Mouse (Mus musculus): ENCODE results near the gene Rprd2.
"Not testable (repeated sequence)": the region's sequence is repeated elsewhere in the genome, so short reads cannot be mapped to it uniquely, and the experiment has no call there.

The Rprd2 gene

DNA sequence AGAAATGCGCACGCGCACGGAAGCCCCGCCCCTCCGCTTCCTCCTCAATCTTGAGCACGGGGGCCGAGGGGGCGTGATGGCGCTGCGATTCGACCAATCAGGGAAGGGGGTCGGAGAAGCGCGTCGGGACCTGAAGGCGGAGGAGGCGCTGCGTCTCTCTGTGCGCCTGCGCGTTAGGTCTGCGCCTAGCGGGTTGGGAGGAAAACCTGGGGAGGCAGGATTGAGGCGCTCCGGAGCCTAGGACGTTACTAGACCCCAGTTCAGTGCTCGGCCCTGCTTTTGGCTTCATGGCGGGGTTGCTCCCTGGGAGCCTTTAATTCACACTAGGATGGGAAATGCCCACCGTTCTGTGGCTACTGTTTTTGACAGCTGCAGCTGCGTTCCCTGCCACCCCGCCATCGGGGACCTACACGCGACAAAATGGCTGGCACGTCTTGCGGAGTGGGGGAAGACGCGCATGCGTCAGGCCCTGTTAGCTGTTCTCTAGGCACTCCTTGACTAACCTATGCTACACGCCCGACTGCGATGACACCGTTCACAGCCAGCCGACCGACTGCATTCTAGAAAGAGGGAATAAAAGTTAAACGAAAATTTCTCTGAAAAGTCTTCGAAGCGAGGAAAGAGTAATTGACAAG lies 805 bp upstream of the Rprd2 start:
- peak; percentile 96 for ATAC-seq (ENCODE audit: insufficient number of reproducible peaks, low FRiP score, low TSS enrichment)

DNA sequence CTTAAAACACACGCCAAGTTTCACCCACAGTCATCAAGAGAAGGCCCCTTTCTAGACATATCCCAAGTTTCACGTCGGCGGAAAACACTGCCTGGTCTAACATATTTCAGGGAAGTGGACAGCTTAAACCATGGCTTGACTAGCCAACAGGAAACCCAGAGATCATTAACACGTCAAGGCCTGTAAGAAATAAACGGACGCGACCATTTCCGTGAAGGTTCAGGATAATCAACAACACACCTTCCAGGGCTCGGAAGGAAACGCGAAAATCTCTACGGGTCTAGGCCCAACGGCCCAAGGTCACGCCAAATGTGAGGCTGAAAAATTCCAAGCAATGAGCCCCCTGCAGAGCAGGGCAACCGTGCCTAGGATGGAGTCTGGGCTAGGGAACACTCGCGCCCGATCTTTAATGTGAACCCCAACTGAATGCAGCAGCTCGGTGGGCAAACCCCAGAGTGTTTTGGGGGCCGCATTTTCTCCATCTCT lies 594 bp downstream of the Rprd2 start:
- ATAC-seq (ENCODE audit: insufficient number of reproducible peaks, low FRiP score, low TSS enrichment), result 0 out of 2 replicates have a peak, but pooled peaks have one; percentile 3

DNA sequence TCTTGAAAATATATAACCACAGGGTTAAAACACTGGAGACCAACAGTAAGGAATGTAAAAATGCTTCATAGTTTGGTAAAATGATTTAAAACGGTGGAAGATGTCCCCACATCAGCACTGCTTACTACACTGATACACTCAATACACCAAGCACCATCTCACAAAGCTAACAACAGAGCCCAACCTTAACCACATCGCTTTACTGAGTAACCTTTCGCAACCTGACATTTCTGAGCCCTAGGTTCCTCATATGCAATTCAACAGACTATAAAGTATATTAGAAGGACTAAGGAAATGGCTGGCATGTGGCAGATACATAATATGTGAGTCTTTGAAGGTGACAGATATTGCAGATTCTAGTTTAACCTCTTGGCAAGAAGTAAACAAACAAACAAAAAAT lies 2.0 kb downstream of the Rprd2 start:
- no peak for ATAC-seq (ENCODE audit: insufficient number of reproducible peaks, low FRiP score, low TSS enrichment)

- ATAC-seq (ENCODE audit: insufficient number of reproducible peaks, low FRiP score, low TSS enrichment), result no peak
Observed at GRCm38 (mm10) chr3:95808384-95808783, 10.3 kb downstream of the Rprd2 start.

DNA sequence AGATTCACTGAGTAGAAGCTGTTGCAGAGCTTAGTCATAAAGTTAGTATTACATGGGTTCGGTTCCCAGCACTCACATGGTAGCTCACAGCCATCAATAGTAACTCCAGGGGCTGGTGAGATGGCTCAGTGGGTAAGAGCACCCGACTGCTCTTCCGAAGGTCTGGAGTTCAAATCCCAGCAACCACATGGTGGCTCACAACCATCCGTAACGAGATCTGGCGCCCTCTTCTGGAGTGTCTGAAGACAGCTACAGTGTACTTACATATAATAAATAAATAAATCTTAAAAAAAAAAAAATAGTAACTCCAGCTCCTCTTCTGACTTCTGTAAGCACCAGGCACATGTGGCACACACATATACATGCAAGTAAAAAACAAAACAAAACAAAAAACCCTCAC lies 11.0 kb downstream of the Rprd2 start:
- ATAC-seq (ENCODE audit: insufficient number of reproducible peaks, low FRiP score, low TSS enrichment), result not testable (repeated sequence)

DNA sequence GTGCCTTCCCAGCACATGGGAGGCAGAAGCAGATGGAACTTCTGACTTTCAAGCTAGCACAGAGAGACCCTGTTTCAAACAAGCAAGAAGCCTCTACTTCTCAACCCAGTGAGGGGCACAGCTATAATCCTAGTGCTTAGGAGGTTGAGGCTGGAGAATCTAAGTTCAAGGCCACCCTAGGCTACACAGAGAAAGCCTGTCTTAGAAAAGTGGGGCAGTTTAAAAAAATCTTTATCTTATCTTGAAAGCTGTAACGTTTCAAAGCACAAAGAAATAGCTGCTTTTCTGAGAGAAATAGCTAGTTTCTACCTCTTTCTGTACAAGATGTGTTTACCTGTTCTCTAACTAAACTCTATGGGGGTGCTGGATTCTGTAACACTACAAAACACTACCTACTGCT lies 12.0 kb downstream of the Rprd2 start:
- no peak for ATAC-seq (ENCODE audit: insufficient number of reproducible peaks, low FRiP score, low TSS enrichment)

DNA sequence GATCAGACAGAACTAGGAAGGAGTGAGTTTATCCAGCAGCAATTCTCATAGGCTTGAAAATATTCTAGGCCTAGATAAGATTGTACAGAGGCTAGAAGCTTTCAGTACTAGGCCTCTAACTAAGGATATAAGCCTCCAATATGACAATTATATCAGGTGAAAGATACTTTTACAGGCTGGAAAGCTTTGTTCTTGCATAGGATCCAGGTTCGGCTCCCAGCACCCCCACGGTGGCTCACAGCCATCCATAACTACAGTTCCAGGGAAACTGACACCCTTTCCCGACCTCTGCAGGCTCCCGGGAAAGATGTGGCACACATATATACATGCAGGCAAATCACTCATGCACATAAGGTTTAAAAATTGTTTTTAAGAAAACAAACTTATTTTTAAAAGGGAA lies 14.8 kb downstream of the Rprd2 start:
- ATAC-seq (ENCODE audit: insufficient number of reproducible peaks, low FRiP score, low TSS enrichment), result no peak

DNA sequence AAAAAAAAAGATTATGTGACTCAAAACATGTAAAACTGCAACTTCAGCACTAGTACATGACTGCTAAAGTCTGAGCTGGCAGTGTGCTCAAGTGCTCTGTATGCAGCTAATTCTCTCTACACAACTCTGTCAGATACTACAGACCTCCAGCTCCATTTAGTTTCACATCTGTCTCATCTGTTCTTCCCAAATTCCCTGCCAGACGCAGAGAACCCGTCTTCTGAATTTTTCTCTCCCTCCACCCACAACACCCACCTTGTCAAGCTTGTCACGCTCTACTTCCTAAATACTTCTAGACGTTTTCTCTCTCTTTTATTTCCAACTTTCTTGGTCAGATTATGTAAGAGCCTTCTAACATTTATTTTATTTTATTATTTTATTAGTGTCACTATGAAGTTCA lies 19.9 kb downstream of the Rprd2 start:
- ATAC-seq (ENCODE audit: insufficient number of reproducible peaks, low FRiP score, low TSS enrichment), result no peak

GRCm38 (mm10) chr3:95794299-95794698 lies 24.4 kb downstream of the Rprd2 start:
- no peak for ATAC-seq (ENCODE audit: insufficient number of reproducible peaks, low FRiP score, low TSS enrichment)

DNA sequence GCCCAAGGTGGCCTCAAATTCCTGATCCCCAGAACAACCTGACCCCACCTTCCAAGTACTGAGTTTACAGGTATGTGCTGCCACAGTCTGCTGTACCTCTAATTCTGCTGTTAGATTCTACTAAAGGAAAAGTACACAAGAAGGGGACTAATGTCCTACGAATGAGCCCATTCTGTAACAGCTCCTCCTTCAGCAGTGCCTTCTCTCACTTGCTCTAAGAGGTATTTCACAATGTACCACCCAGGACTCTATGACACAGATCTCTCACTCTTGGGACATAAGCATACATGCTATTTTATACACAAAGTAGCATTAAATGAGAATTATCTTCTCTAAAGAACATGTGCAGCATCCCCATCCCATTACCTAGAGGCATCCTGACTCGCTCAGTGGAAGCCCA lies 25.0 kb downstream of the Rprd2 start:
- no peak for ATAC-seq (ENCODE audit: insufficient number of reproducible peaks, low FRiP score, low TSS enrichment)

- ATAC-seq (ENCODE audit: insufficient number of reproducible peaks, low FRiP score, low TSS enrichment), result no peak
Observed at GRCm38 (mm10) chr3:95785501-95785900, 33.2 kb downstream of the Rprd2 start.

- ATAC-seq (ENCODE audit: insufficient number of reproducible peaks, low FRiP score, low TSS enrichment), result no peak
Observed at GRCm38 (mm10) chr3:95771985-95772384, 46.7 kb downstream of the Rprd2 start.

- ATAC-seq (ENCODE audit: insufficient number of reproducible peaks, low FRiP score, low TSS enrichment), result no peak
Observed at GRCm38 (mm10) chr3:95765534-95765933, 53.1 kb downstream of the Rprd2 start.

DNA sequence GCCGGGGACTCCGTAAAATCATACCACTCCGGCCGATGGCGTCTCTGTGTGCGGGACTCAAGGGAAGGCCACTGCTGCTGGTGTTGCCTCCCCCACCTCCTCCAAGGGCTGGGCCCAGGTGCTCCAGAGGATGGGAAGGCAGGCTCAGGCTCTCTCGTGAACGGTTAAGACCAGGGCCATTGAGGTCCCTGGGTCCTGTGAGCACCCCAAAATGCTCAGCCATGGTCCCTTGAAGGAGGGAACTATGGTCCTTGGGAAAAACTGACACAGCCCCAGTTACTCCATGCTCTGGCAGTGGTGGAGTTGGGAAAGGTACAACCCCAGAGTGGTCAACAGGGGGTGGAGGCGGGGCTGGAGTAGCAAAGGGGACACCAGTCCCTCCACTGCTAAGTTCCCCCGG lies 54.9 kb downstream of the Rprd2 start:
- ATAC-seq (ENCODE audit: insufficient number of reproducible peaks, low FRiP score, low TSS enrichment), result no peak

- ATAC-seq (ENCODE audit: insufficient number of reproducible peaks, low FRiP score, low TSS enrichment), result no peak
Observed at GRCm38 (mm10) chr3:95762961-95763360, 55.7 kb downstream of the Rprd2 start.

DNA sequence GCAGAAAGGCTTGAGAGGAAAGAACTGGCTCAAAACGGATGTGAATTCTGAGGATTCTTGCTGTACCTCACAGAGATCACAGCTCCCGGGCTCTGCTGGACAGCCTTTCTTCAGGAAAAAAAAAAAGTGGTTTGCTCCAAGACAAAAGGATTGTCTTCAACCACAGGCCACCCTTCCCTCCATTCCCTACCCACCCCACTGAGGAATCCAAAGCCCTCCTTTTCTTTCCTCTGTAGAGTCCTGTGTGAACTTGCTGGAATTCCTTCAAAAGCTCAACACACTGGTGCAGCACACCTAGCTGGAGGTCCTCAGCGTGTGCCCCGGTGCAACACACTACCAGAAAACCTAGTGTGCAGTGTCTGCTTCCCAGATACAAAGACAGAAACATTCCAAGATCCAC lies 56.9 kb downstream of the Rprd2 start:
- ATAC-seq (ENCODE audit: insufficient number of reproducible peaks, low FRiP score, low TSS enrichment), result no peak

- ATAC-seq (ENCODE audit: insufficient number of reproducible peaks, low FRiP score, low TSS enrichment), result no peak
Observed at GRCm38 (mm10) chr3:95760656-95761055, 58.0 kb downstream of the Rprd2 start.

- no peak for ATAC-seq (ENCODE audit: insufficient number of reproducible peaks, low FRiP score, low TSS enrichment)
Observed at GRCm38 (mm10) chr3:95760106-95760505, 58.6 kb downstream of the Rprd2 start, which contains the start of gene Tars2. TSS of gene Tars2 (minus strand) at chr3:95760206.

GRCm38 (mm10) chr3:95758467-95759218 lies 60.0 kb downstream of the Rprd2 start:
- no peak for ATAC-seq (ENCODE audit: insufficient number of reproducible peaks, low FRiP score, low TSS enrichment)

DNA sequence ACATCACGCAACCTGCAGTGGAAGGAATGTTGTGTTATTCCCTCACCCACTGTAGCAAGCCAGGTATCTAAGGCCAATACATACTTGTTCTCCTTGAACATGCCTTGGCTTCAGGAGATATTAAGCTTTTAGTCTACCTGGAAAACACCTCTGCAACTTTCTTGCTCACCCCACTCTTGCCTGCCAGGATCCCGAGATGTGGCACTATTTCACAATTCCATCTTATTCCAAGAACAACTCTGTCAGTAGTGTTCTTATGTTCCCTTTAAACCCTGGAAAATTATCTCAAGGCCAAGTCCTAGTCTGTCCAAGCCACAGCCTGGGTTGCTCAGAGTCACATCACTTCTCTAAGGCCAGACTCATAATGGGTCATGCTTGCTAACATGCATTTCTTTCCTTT lies 61.9 kb downstream of the Rprd2 start:
- no peak for ATAC-seq (ENCODE audit: insufficient number of reproducible peaks, low FRiP score, low TSS enrichment)

GRCm38 (mm10) chr3:95754345-95755206 lies 64.1 kb downstream of the Rprd2 start:
- peak; percentile 100 for ATAC-seq (ENCODE audit: insufficient number of reproducible peaks, low FRiP score, low TSS enrichment)
